14 mouse cellular contexts compared by ENCODE assay signal in the genomic region with DNA sequence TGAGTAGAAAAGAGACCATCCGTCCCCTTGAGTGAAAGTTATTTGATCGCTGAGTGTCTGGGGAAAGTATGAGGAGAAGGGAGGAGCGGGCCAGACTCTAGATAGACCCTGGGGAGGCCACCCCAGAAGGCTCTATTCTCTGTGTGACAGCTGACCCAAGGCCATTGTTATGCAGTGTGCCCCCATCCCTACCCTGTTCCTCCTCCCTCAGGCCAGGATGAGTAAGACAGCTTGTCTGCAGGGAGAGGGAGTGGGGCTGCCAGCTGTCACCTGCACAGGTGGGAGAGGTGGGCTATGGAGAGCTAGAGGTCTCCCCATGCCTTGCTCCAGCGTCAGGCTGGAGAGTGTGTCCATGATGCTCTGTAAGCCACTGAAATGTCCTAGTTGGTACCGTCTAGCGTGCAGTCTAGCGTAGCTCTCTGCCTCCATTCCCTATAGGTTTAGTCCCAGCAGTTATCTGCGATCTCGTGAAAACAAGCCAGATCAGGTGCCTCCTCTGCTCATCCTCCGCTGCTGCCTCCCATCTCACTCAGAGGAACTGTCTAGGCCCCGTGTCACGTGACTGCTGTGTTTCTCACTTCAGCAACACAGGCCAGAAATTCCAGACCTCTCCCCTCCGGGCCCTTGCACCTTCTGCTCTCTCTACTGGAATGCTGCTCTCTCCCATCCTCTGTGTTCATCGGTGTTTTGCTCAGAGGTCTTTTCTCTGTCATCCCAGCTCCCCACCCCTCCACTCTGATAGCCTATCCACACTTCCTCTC. TPM values are rescaled to one million over a fixed set of nuclear protein-coding genes. Genes with fewer than 3 reads are reported as not detected.
DNase-seq lines count a peak whose midpoint lies in the region; ATAC-seq and TF ChIP-seq lines count a peak whose summit lies in the region.
"Had no signal": no experiment of that assay in that cellular context is flagged by ENCODE, and none has a peak within 500 bp of the region (broad histone marks: within the 10 kb centered on the region; RNA-seq: fewer than 3 reads in every experiment).

No protein-coding gene starts in this region.

- 0 out of 2 replicates have a peak overlapping the region, but pooled peaks have one; percentile 12 for H3K9ac ChIP-seq in midbrain, embryonic 14.5 days (replicated peaks; ENCODE audit: low read length)
- H3K9ac ChIP-seq in midbrain, embryonic 11.5 days (ENCODE audit: low read length) = no peak overlapping the region
- H3K9ac ChIP-seq: liver, embryonic 14.5 days had no signal

- H3K9me3 ChIP-seq in midbrain, embryonic 14.5 days (ENCODE audit: control insufficient read depth, low read length) = no peaks in the 10 kb centered on the region
- no peaks in the 10 kb centered on the region for H3K9me3 ChIP-seq in midbrain, embryonic 11.5 days (ENCODE audit: control insufficient read depth, low read length)

- no peaks in the 10 kb centered on the region for H3K36me3 ChIP-seq in kidney, adult 2 months (ENCODE audit: control insufficient read depth, insufficient read depth, low read length)
- no peaks in the 10 kb centered on the region for H3K36me3 ChIP-seq in midbrain, embryonic 14.5 days (ENCODE audit: control insufficient read depth, insufficient read depth, low read length)
- no peaks in the 10 kb centered on the region for H3K36me3 ChIP-seq in midbrain, embryonic 11.5 days (ENCODE audit: control insufficient read depth, insufficient read depth, low read length)
- H3K36me3 ChIP-seq: G1E had no signal

- TF ChIP-seq CTCF in kidney, adult 2 months (conservative IDR thresholded peaks at IDR 0.05; ENCODE audit: insufficient read depth, insufficient read length, low read depth, low read length) = no peak

- TF ChIP-seq POLR2A in kidney, adult 2 months (IDR thresholded peaks at IDR 0.05; ENCODE audit: low read depth, low read length) = no peak

- H3K27ac ChIP-seq in kidney, adult 2 months (ENCODE audit: insufficient read depth, low read depth, low read length) = no peak overlapping the region
- H3K27ac ChIP-seq in midbrain, embryonic 14.5 days (replicated peaks; ENCODE audit: low read depth, low read length) = no peak overlapping the region
- no peak overlapping the region for H3K27ac ChIP-seq in midbrain, embryonic 11.5 days (ENCODE audit: low read depth, low read length)
- H3K27ac ChIP-seq: liver, embryonic 14.5 days had no signal

- H3K27me3 ChIP-seq in kidney, adult 2 months (replicated peaks; ENCODE audit: control insufficient read depth, insufficient read depth, low read length) = no peaks in the 10 kb centered on the region
- H3K27me3 ChIP-seq in midbrain, embryonic 14.5 days (ENCODE audit: control insufficient read depth, insufficient read depth, low read length) = no peaks in the 10 kb centered on the region
- no peaks in the 10 kb centered on the region for H3K27me3 ChIP-seq in midbrain, embryonic 11.5 days (ENCODE audit: control insufficient read depth, insufficient read depth, low read length)

- peak; percentile 60 to 68 for DNase-seq in cerebellum, postnatal 10 days
- no peak for DNase-seq in cerebellum, adult 8-10 months
- DNase-seq in kidney, adult 2 months = peak; percentile 38
- DNase-seq in kidney, adult 11 months = no peak
- no peak for DNase-seq in midbrain, embryonic 14.5 days
- DNase-seq in midbrain, embryonic 11.5 days (ENCODE audit: low spot score, missing footprints) = no peak
- DNase-seq in kidney, postnatal 25 days = peak; percentile 68 to 71
- no peak for DNase-seq in urinary bladder, adult 2 months (ENCODE audit: low spot score)
- DNase-seq: adrenal gland, postnatal 36 days; embryo, embryonic 11 days; gastrocnemius, postnatal 10 days; lung, postnatal 14 days had no signal

- H3K4me1 ChIP-seq in kidney, adult 2 months (ENCODE audit: control insufficient read depth, insufficient read depth, low read length) = peaks cover 3% of the 10 kb centered on the region; the same call in 1 of the 2 replicates
- peaks cover 60% of the 10 kb centered on the region for H3K4me1 ChIP-seq in midbrain, embryonic 14.5 days (ENCODE audit: control insufficient read depth, insufficient read depth, low read length)
- H3K4me1 ChIP-seq in midbrain, embryonic 11.5 days (ENCODE audit: control insufficient read depth, insufficient read depth, low read length) = peaks cover 35% of the 10 kb centered on the region

- H3K4me3 ChIP-seq in kidney, adult 2 months (ENCODE audit: insufficient read depth, low read depth, low read length) = no peak overlapping the region
- H3K4me3 ChIP-seq in midbrain, embryonic 14.5 days (replicated peaks; ENCODE audit: low read depth, low read length) = no peak overlapping the region
- no peak overlapping the region for H3K4me3 ChIP-seq in midbrain, embryonic 11.5 days (ENCODE audit: low read depth, low read length)

- WGBS in kidney, adult 2 months = 57% methylated on average over 14 of the region's 14 CpGs
- WGBS in midbrain, embryonic 14.5 days = 51% methylated on average over 14 of the region's 14 CpGs
- 66% methylated on average over 14 of the region's 14 CpGs for WGBS in midbrain, embryonic 11.5 days

- ATAC-seq in midbrain, embryonic 14.5 days (ENCODE audit: low FRiP score, low TSS enrichment) = no peak
- no peak for ATAC-seq in midbrain, embryonic 11.5 days (ENCODE audit: low FRiP score)

- H3K4me2 ChIP-seq in midbrain, embryonic 14.5 days (ENCODE audit: low read length) = no peak overlapping the region
- H3K4me2 ChIP-seq in midbrain, embryonic 11.5 days = no peak overlapping the region

RNA-seq across cellular contexts. Expression of a gene that starts 21.8 kb away (rescaled TPM):
- 26.5 and 27.6 TPM in 2 replicates for polyA plus RNA-seq in kidney, adult 2 months (2012; rRNA removed)
- polyA plus RNA-seq in midbrain, embryonic 14.5 days (2014; fragmentation: Nextera tagmentation; extraction: Ambion mirVana) = 16.7 and 21.0 TPM in 2 replicates
- 6.9 and 8.3 TPM in 2 replicates for polyA plus RNA-seq in midbrain, embryonic 11.5 days (2014; fragmentation: Nextera tagmentation; extraction: Ambion mirVana)
- 13.8 and 28.1 TPM in 2 replicates for polyA plus RNA-seq in urinary bladder, adult 2 months (2012; rRNA removed)
- polyA plus RNA-seq: G1E had no signal

Comparison
In these comparisons a context has a peak if more than half of its experiments do, and no peak if none do; other contexts are left out.
1. DNase-seq: peak in cerebellum, postnatal 10 days (2 of 2), kidney, adult 2 months (single experiment) and kidney, postnatal 25 days (2 of 2); none in cerebellum, adult 8-10 months (single experiment), kidney, adult 11 months (single experiment), midbrain, embryonic 14.5 days (single experiment), midbrain, embryonic 11.5 days (single experiment) and urinary bladder, adult 2 months (single experiment).